Mouse (Mus musculus) ES-E14 (cell line): ENCODE measurements at regions not wholly inside any gene's neighbourhood (a gene's known extent, or its start where the extent isn't known, plus 50 kb on each side); places are given as distances from the start of the nearest gene placed in this dataset.

ENCODE experiments used
- DNase-seq: peaks from one replicate; pipeline ENCODE4 v3.0.0-alpha.2; 2013; ENCODE audit warnings: low read depth, low spot score
- H3K27ac ChIP-seq: 2 replicates; pipeline ENCODE4 v1.5.1; 2012; ENCODE audit warnings: low read depth, mild to moderate bottlenecking, low read length, moderate library complexity, mixed read lengths; ENCODE audit not compliant: poor library complexity, insufficient read depth, severe bottlenecking
- H3K36me3 ChIP-seq: 2 replicates; pipeline ENCODE4 v1.6.1; 2012; ENCODE audit warnings: mild to moderate bottlenecking, low read length, moderate library complexity, mixed read lengths; ENCODE audit not compliant: control insufficient read depth, poor library complexity, insufficient read depth, severe bottlenecking
- H3K4me1 ChIP-seq, 2 experiments: fragments of 150-350 bp in 1 of 2; sonication (generic) in 1 of 2; 2 replicates each; pipeline ENCODE4 v1.6.1; 2012; ENCODE audit warnings: low read length in 2 of 2, mild to moderate bottlenecking in 1 of 2, mixed read lengths in 1 of 2; ENCODE audit not compliant: control insufficient read depth in 2 of 2, insufficient read depth in 2 of 2, poor library complexity in 1 of 2
- H3K4me3 ChIP-seq, 2 experiments: fragments of 150-350 bp in 1 of 2; sonication (generic) in 1 of 2; 2 replicates each; pipeline ENCODE4 v1.5.1; 2012; ENCODE audit warnings: low read length in 2 of 2, low read depth in 1 of 2, mild to moderate bottlenecking in 1 of 2, mixed read lengths in 1 of 2; ENCODE audit not compliant: insufficient read depth in 1 of 2, poor library complexity in 1 of 2, severe bottlenecking in 1 of 2
- H3K9ac ChIP-seq: 2 replicates; pipeline ENCODE4 v1.6.1; 2012; ENCODE audit warnings: low read depth, mild to moderate bottlenecking, low read length, mixed read lengths; ENCODE audit not compliant: poor library complexity, insufficient read depth, severe bottlenecking
- H3K9me3 ChIP-seq: fragments of 150-350 bp; sonication (generic); 2 replicates; pipeline ENCODE4 v1.6.1; 2012; ENCODE audit warnings: low read depth, mild to moderate bottlenecking, low read length; ENCODE audit not compliant: control insufficient read depth, insufficient read depth
- CHD2 ChIP-seq: IDR thresholded peaks from 2 replicates; pipeline ENCODE4 v1.6.1; 2014; ENCODE audit warnings: mild to moderate bottlenecking, low read depth, low read length, inconsistent platforms
- HCFC1 ChIP-seq: IDR thresholded peaks from 2 replicates; pipeline ENCODE4 v1.6.1; 2012; ENCODE audit warnings: low read length, inconsistent platforms, borderline replicate concordance; ENCODE audit not compliant: insufficient read depth
- MAFK ChIP-seq: IDR thresholded peaks from 2 replicates; pipeline ENCODE4 v1.6.1; 2014; ENCODE audit warnings: mild to moderate bottlenecking, low read depth, low read length, inconsistent platforms; ENCODE audit not compliant: insufficient read depth
- ZC3H11A ChIP-seq: IDR thresholded peaks from 2 replicates; pipeline ENCODE4 v1.6.1; 2012; ENCODE audit warnings: low read depth, mild to moderate bottlenecking, inconsistent platforms, low read length, borderline replicate concordance
- ZNF384 ChIP-seq: IDR thresholded peaks from 2 replicates; pipeline ENCODE4 v1.6.1; 2012; ENCODE audit warnings: low read depth, low read length, inconsistent platforms
- in situ Hi-C, 2 experiments: fragments of 600-800 bp; cut with MboI; formaldehyde crosslinking; loops; one replicate each; pipeline ENCODE4 v1.15.1; 2025; ENCODE audit warnings: low sequenced_read_pairs in 2 of 2, inconsistent platforms in 1 of 2; ENCODE audit not compliant: unreplicated experiment in 2 of 2

GRCm38 (mm10) chr13:103494371-103494770, 160.1 kb upstream of the Mast4 start:
- Histone ChIP-seq H3K36me3 (no peaks in the 10 kb centered on the region), H3K4me1 (peaks cover 0 to 2% of the 10 kb centered on the region in 2 experiments; a peak in 1 of 4 replicates), H3K9me3 (no peaks in the 10 kb centered on the region), H3K27ac (no peak overlapping the region), H3K9ac (no peak overlapping the region), H3K4me3 (no peak overlapping the region)
- DNase-seq = no peak
- TF ChIP-seq CHD2 (no peak), HCFC1 (no peak), ZNF384 (no peak), MAFK (no peak), ZC3H11A (no peak)
- in situ Hi-C loops = no loop called here

- DNase-seq = no peak
- no peak overlapping the region for H3K4me3 ChIP-seq
- H3K9me3 ChIP-seq = no peaks in the 10 kb centered on the region
- no peaks in the 10 kb centered on the region for H3K36me3 ChIP-seq
- no peak for TF ChIP-seq ZNF384
- no peak for TF ChIP-seq MAFK
- TF ChIP-seq HCFC1 = no peak
- TF ChIP-seq CHD2 = no peak
- TF ChIP-seq ZC3H11A = no peak
- H3K4me1 ChIP-seq = peaks cover 0 to 2% of the 10 kb centered on the region in 2 experiments; a peak in 1 of 4 replicates
- in situ Hi-C loops = no loop called here
- no peak overlapping the region for H3K27ac ChIP-seq
- H3K9ac ChIP-seq = no peak overlapping the region
Observed at GRCm38 (mm10) chr13:103493567-103493966, 159.3 kb upstream of the Mast4 start.

- no peak for TF ChIP-seq CHD2
- no peak for TF ChIP-seq ZNF384
- TF ChIP-seq HCFC1 = no peak
- TF ChIP-seq MAFK = no peak
- no peak for TF ChIP-seq ZC3H11A
- H3K9me3 ChIP-seq = no peaks in the 10 kb centered on the region
- DNase-seq = no peak
- in situ Hi-C loops = no loop called here
- H3K9ac ChIP-seq = no peak overlapping the region
- no peak overlapping the region for H3K27ac ChIP-seq
- H3K4me1 ChIP-seq = no peaks in the 10 kb centered on the region
- no peaks in the 10 kb centered on the region for H3K36me3 ChIP-seq
- no peak overlapping the region for H3K4me3 ChIP-seq
Observed at GRCm38 (mm10) chr13:103490049-103490448, 155.8 kb upstream of the Mast4 start.

- Histone ChIP-seq H3K4me3 (no peak overlapping the region), H3K9me3 (no peaks in the 10 kb centered on the region), H3K4me1 (no peaks in the 10 kb centered on the region), H3K27ac (no peak overlapping the region), H3K36me3 (no peaks in the 10 kb centered on the region), H3K9ac (no peak overlapping the region)
- DNase-seq = no peak
- no peak for TF ChIP-seq MAFK
- TF ChIP-seq ZC3H11A = no peak
- TF ChIP-seq CHD2 = no peak
- no peak for TF ChIP-seq ZNF384
- no peak for TF ChIP-seq HCFC1
- in situ Hi-C loops = no loop called here
Observed at GRCm38 (mm10) chr13:103484092-103484491, 149.8 kb upstream of the Mast4 start.

- in situ Hi-C loops = no loop called here
- H3K36me3 ChIP-seq = no peaks in the 10 kb centered on the region
- no peak overlapping the region for H3K4me3 ChIP-seq
- no peak overlapping the region for H3K27ac ChIP-seq
- TF ChIP-seq ZNF384 = no peak
- no peak for TF ChIP-seq HCFC1
- no peak for TF ChIP-seq ZC3H11A
- TF ChIP-seq MAFK = no peak
- no peak for TF ChIP-seq CHD2
- H3K9ac ChIP-seq = no peak overlapping the region
- DNase-seq = no peak
- H3K4me1 ChIP-seq = no peaks in the 10 kb centered on the region
- H3K9me3 ChIP-seq = no peaks in the 10 kb centered on the region
Observed at GRCm38 (mm10) chr13:103483392-103483791, 149.1 kb upstream of the Mast4 start.
